Mouse (Mus musculus) left cerebral cortex, adult 8-10 months (tissue): Measurements from ENCODE around the gene Zfp384. TPM values are rescaled to one million over a fixed set of nuclear protein-coding genes. Genes with fewer than 3 reads are reported as not detected.

ENCODE experiments used
- DNase-seq, 2 experiments: peaks; one replicate each; pipeline ENCODE4 v3.0.0; 2022; ENCODE audit warnings: low spot score in 2 of 2
- total RNA-seq, 4 experiments: library from RNA; stranded (reverse); gene quantifications; 2 replicates each; pipeline ENCODE4 v1.2.4; 2022

Zfp384 gene
- 10 to 100 TPM; 36.8 to 48.5 (median 40.5) TPM for total RNA-seq

- DNase-seq, result no peak
These were observed at the start of gene Zfp384 for GRCm38 (mm10) chr6:125009129-125009180. Gene Zfp384, plus strand, starts transcription at chr6:125009145.

GRCm38 (mm10) chr6:124959960-124960359 is 49.0 kb upstream of the Zfp384 start:
- no peak for DNase-seq

GRCm38 (mm10) chr6:124961021-124961420 is 47.9 kb upstream of the Zfp384 start:
- DNase-seq, result no peak

- peak in 1 of 2 experiments; percentile 28 for DNase-seq
These were observed 44.3 kb upstream of the Zfp384 start for GRCm38 (mm10) chr6:124964638-124965037.

GRCm38 (mm10) chr6:124965088-124965719 is 43.7 kb upstream of the Zfp384 start, which contains the start of gene Cops7a:
Gene Cops7a, minus strand, starts transcription at chr6:124965538.
- DNase-seq, result peak; percentile 92 to 93

GRCm38 (mm10) chr6:124965747-124966146 is 43.2 kb upstream of the Zfp384 start:
- no peak for DNase-seq

GRCm38 (mm10) chr6:124966466-124967118 is 42.4 kb upstream of the Zfp384 start:
- no peak for DNase-seq

- peak in 1 of 2 experiments; percentile 30 for DNase-seq
These were observed 41.2 kb upstream of the Zfp384 start for GRCm38 (mm10) chr6:124967766-124968165.

GRCm38 (mm10) chr6:124992241-124992640 is 16.7 kb upstream of the Zfp384 start:
- DNase-seq, result no peak

GRCm38 (mm10) chr6:124993365-124993764 is 15.6 kb upstream of the Zfp384 start:
- DNase-seq, result no peak

GRCm38 (mm10) chr6:124993876-124994275 is 15.1 kb upstream of the Zfp384 start:
- DNase-seq, result no peak

- DNase-seq, result no peak
These were observed 13.7 kb upstream of the Zfp384 start for GRCm38 (mm10) chr6:124995246-124995645.

GRCm38 (mm10) chr6:124995831-124996403 is 13.0 kb upstream of the Zfp384 start:
- no peak for DNase-seq

GRCm38 (mm10) chr6:124996551-124997501 is 12.1 kb upstream of the Zfp384 start, which contains the start of gene Pianp:
Gene Pianp, plus strand, starts transcription at chr6:124996694.
- DNase-seq, result peak; percentile 63 to 78

- peak in 1 of 2 experiments; percentile 60 for DNase-seq
These were observed 10.9 kb upstream of the Zfp384 start for GRCm38 (mm10) chr6:124998066-124998465.

GRCm38 (mm10) chr6:124999091-124999490 is 9.9 kb upstream of the Zfp384 start:
- DNase-seq, result no peak

GRCm38 (mm10) chr6:124999546-124999945 is 9.4 kb upstream of the Zfp384 start:
- DNase-seq, result no peak

- no peak for DNase-seq
These were observed 5.2 kb upstream of the Zfp384 start for GRCm38 (mm10) chr6:125003706-125004105.

- no peak for DNase-seq
These were observed 3.9 kb upstream of the Zfp384 start for GRCm38 (mm10) chr6:125005086-125005485.

- no peak for DNase-seq
These were observed 885 bp upstream of the Zfp384 start for GRCm38 (mm10) chr6:125008060-125008459.

- DNase-seq, result peak; percentile 93 to 99
These were observed 288 bp upstream of the Zfp384 start for GRCm38 (mm10) chr6:125008586-125009128.
